Mouse (Mus musculus): ENCODE measurements around the gene Stk36.

Stk36 gene

DNA sequence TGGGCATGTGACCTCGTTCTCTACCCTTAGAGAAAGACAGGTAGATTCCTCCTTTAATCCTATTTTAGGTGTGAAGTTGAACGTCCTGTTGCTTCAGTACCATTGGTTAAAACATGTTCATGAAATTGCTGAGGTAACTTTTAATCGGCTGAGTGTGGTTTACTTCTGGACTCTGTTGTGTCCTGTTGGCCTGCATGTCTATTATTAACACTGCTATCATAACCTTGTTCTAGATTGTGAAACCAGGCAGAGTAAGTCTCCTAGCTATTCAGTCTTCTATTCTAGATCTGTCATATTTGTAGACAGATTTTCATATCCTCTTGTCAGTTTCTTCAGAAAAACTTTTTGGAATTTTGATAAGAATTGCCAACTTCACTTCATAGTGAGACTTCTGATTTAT lies 67.1 kb downstream of the Stk36 start:
- no peak for DNase-seq (ENCODE audit: low read depth)

DNA sequence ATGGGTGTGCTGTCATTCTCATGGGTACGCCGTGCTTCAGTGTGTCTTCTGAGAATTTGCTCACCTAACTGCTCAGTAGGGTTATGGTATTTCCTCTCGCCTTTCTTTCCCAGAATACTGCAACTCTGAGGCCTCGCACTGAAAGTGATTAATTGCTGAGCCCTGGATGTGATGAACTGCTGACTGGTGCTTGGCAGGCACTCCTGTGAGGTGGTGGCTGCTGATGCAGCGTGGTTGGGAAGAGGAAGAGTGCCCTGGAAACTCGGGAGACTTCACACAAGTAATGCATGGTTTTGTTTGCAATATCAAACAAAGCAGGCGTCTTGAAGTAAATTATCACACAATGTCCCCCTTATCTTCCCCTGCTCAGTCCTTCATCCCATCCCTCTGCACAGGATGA lies 71.5 kb downstream of the Stk36 start:
- peak; percentile 25 for DNase-seq (ENCODE audit: low read depth)

DNA sequence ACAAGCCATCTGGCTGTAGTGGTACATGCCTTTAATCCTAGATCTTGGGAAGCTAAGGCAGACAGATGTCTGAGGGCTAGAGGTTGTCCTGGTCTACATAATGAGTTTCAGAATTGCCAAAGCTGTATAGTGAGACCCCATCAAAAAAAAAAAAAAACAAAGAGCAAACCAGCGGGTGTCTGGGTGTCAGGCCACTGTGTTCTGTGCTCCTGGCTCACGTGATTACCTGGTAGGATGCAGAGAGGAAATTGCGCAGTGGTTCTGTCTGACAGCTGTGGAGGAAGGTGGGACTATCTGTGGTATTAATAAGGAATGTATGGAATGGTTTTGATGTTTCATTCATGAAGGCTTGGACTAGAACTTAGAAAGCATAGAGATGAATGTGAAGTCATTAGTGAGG lies 75.6 kb downstream of the Stk36 start:
- no peak for DNase-seq (ENCODE audit: low read depth)

DNA sequence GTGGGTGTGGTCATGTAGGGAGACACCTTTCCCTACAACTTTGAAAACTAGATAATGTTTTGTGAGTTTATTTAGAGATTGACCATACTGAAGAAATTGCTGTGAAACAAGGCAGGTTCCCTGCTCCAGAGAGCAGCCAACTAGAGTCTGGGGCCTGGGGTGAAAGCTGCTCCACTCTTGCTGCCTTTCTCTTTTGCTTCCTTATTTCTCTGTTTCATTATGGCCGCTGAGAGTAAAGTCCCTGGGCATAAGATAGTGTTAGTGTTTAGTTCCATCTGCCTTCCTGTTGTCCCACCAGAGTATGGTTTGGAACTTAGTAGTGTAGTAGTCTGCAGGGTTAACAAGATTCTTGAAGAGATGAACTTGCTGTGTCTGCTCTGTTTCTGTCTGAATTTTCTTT lies 76.6 kb downstream of the Stk36 start:
- DNase-seq (ENCODE audit: low read depth) = no peak

Data from NIH3T3 (cell line).